Mouse (Mus musculus): ENCODE measurements around the gene Isca1.

DNA sequence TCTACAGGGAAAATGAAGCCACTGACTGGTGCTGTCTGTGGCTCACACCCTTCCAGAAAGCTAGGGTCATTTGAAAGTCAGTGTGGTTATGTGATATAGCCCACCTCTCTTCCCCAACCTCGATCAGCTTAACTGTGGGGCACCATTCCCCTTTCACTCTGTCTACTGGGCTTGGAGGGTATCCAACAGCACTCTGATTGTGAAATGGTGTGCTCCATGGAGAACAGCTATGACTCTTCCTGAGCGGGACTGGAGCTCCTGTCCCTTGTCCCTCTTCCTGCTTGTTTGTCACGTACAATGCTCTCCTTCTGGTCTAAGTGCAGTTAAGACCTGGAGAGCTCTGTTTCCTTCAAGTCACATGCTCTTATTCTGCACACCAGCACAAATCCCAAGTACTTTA lies 5.6 kb upstream of the Isca1 start:
- no peak for TF ChIP-seq CTCF (IDR thresholded peaks at IDR 0.05; ENCODE audit: borderline replicate concordance, insufficient read depth, low read depth, low read length)
- TF ChIP-seq POLR2A (IDR thresholded peaks at IDR 0.05; ENCODE audit: borderline replicate concordance, insufficient read depth, low read length), result no peak

Measured in cerebellum, adult 2 months (tissue).